Mouse (Mus musculus): ENCODE measurements around the gene Smyd3. TPM values are rescaled to one million over a fixed set of nuclear protein-coding genes. Genes with fewer than 3 reads are reported as not detected.
"Not testable (repeated sequence)": the region's sequence is repeated elsewhere in the genome, so short reads cannot be mapped to it uniquely, and the experiment has no call there.

The Smyd3 gene
- polyA plus RNA-seq, 1 experiment from 2014 or later, result 12.6 TPM

GRCm38 (mm10) chr1:179290181-179290580 lies 227.7 kb downstream of the Smyd3 start:
- not testable (repeated sequence) for H3K4me2 ChIP-seq; H3K9ac ChIP-seq (ENCODE audit: low read depth, low read length); H3K9me3 ChIP-seq (replicated peaks; ENCODE audit: control insufficient read depth, low read length); H3K27me3 ChIP-seq (ENCODE audit: control insufficient read depth, insufficient read depth, low read length); H3K4me1 ChIP-seq (ENCODE audit: control insufficient read depth, insufficient read depth, low read length); H3K27ac ChIP-seq (ENCODE audit: low read depth, low read length); H3K4me3 ChIP-seq (ENCODE audit: low read depth, low read length); ATAC-seq (replicated peaks; ENCODE audit: insufficient number of reproducible peaks, low FRiP score, low TSS enrichment); H3K36me3 ChIP-seq (ENCODE audit: control insufficient read depth, insufficient read depth, low read length)
- 84% methylated on average over 6 of the region's 6 CpGs for WGBS (ENCODE audit: insufficient replicate concordance)

- Histone ChIP-seq H3K4me2 (no peak overlapping the region), H3K27ac (ENCODE audit: low read depth, low read length) (no peak overlapping the region), H3K4me1 (ENCODE audit: control insufficient read depth, insufficient read depth, low read length) (no peaks in the 10 kb centered on the region), H3K4me3 (ENCODE audit: low read depth, low read length) (no peak overlapping the region), H3K9me3 (replicated peaks; ENCODE audit: control insufficient read depth, low read length) (peaks cover 4% of the 10 kb centered on the region; the same call in 1 of the 2 replicates), H3K27me3 (ENCODE audit: control insufficient read depth, insufficient read depth, low read length) (no peaks in the 10 kb centered on the region), H3K36me3 (ENCODE audit: control insufficient read depth, insufficient read depth, low read length) (no peaks in the 10 kb centered on the region), H3K9ac (ENCODE audit: low read depth, low read length) (no peak overlapping the region)
- 80% methylated on average over 3 of the region's 3 CpGs for WGBS (ENCODE audit: insufficient replicate concordance)
- no peak for ATAC-seq (replicated peaks; ENCODE audit: insufficient number of reproducible peaks, low FRiP score, low TSS enrichment)
Observed at GRCm38 (mm10) chr1:179289744-179290143, 228.1 kb downstream of the Smyd3 start.

- WGBS (ENCODE audit: insufficient replicate concordance), result 88% methylated on average over 6 of the region's 6 CpGs
Observed at GRCm38 (mm10) chr1:179286748-179287147, 231.1 kb downstream of the Smyd3 start.

GRCm38 (mm10) chr1:179282821-179283220 lies 235.0 kb downstream of the Smyd3 start:
- peaks cover 15% of the 10 kb centered on the region for H3K4me1 ChIP-seq (ENCODE audit: control insufficient read depth, insufficient read depth, low read length)
- H3K9ac ChIP-seq (ENCODE audit: low read depth, low read length), result no peak overlapping the region
- no peak overlapping the region for H3K4me2 ChIP-seq
- no peak overlapping the region for H3K4me3 ChIP-seq (ENCODE audit: low read depth, low read length)
- no peaks in the 10 kb centered on the region for H3K9me3 ChIP-seq (replicated peaks; ENCODE audit: control insufficient read depth, low read length)
- H3K27me3 ChIP-seq (ENCODE audit: control insufficient read depth, insufficient read depth, low read length), result no peaks in the 10 kb centered on the region
- 55% methylated on average over 5 of the region's 5 CpGs for WGBS (ENCODE audit: insufficient replicate concordance)
- H3K27ac ChIP-seq (ENCODE audit: low read depth, low read length), result peak overlapping the region; percentile 50; the same call in 1 of the 2 replicates
- ATAC-seq (replicated peaks; ENCODE audit: insufficient number of reproducible peaks, low FRiP score, low TSS enrichment), result 0 out of 2 replicates have a peak, but pooled peaks have one; percentile 42
- H3K36me3 ChIP-seq (ENCODE audit: control insufficient read depth, insufficient read depth, low read length), result no peaks in the 10 kb centered on the region

More at GRCm38 (mm10) chr1:179286748-179287147, 231.1 kb downstream of the Smyd3 start:
- no peaks in the 10 kb centered on the region for H3K36me3 ChIP-seq (ENCODE audit: control insufficient read depth, insufficient read depth, low read length)
- H3K27ac ChIP-seq (ENCODE audit: low read depth, low read length), result no peak overlapping the region
- peaks cover 4% of the 10 kb centered on the region; the same call in 1 of the 2 replicates for H3K9me3 ChIP-seq (replicated peaks; ENCODE audit: control insufficient read depth, low read length)
- no peak overlapping the region for H3K4me3 ChIP-seq (ENCODE audit: low read depth, low read length)
- H3K4me1 ChIP-seq (ENCODE audit: control insufficient read depth, insufficient read depth, low read length), result peaks cover 15% of the 10 kb centered on the region
- no peak for ATAC-seq (replicated peaks; ENCODE audit: insufficient number of reproducible peaks, low FRiP score, low TSS enrichment)
- H3K27me3 ChIP-seq (ENCODE audit: control insufficient read depth, insufficient read depth, low read length), result no peaks in the 10 kb centered on the region
- H3K4me2 ChIP-seq, result no peak overlapping the region
- H3K9ac ChIP-seq (ENCODE audit: low read depth, low read length), result no peak overlapping the region

- Histone ChIP-seq H3K27ac (ENCODE audit: low read depth, low read length) (peak overlapping the region; percentile 29; the same call in 1 of the 2 replicates), H3K9me3 (replicated peaks; ENCODE audit: control insufficient read depth, low read length) (no peaks in the 10 kb centered on the region), H3K4me2 (no peak overlapping the region), H3K9ac (ENCODE audit: low read depth, low read length) (no peak overlapping the region), H3K27me3 (ENCODE audit: control insufficient read depth, insufficient read depth, low read length) (no peaks in the 10 kb centered on the region), H3K4me1 (ENCODE audit: control insufficient read depth, insufficient read depth, low read length) (peaks cover 15% of the 10 kb centered on the region), H3K4me3 (ENCODE audit: low read depth, low read length) (no peak overlapping the region), H3K36me3 (ENCODE audit: control insufficient read depth, insufficient read depth, low read length) (no peaks in the 10 kb centered on the region)
- WGBS (ENCODE audit: insufficient replicate concordance), result 58% methylated on average over 13 of the region's 13 CpGs
- ATAC-seq (replicated peaks; ENCODE audit: insufficient number of reproducible peaks, low FRiP score, low TSS enrichment), result no peak
Observed at GRCm38 (mm10) chr1:179281401-179282121, 236.3 kb downstream of the Smyd3 start.

- Histone ChIP-seq H3K4me2 (no peak overlapping the region), H3K27ac (ENCODE audit: low read depth, low read length) (no peak overlapping the region), H3K9ac (ENCODE audit: low read depth, low read length) (no peak overlapping the region), H3K36me3 (ENCODE audit: control insufficient read depth, insufficient read depth, low read length) (no peaks in the 10 kb centered on the region), H3K27me3 (ENCODE audit: control insufficient read depth, insufficient read depth, low read length) (no peaks in the 10 kb centered on the region), H3K9me3 (replicated peaks; ENCODE audit: control insufficient read depth, low read length) (no peaks in the 10 kb centered on the region), H3K4me3 (ENCODE audit: low read depth, low read length) (no peak overlapping the region), H3K4me1 (ENCODE audit: control insufficient read depth, insufficient read depth, low read length) (peaks cover 15% of the 10 kb centered on the region)
- no peak for ATAC-seq (replicated peaks; ENCODE audit: insufficient number of reproducible peaks, low FRiP score, low TSS enrichment)
- WGBS (ENCODE audit: insufficient replicate concordance), result 94% methylated on average over 4 of the region's 4 CpGs
Observed at GRCm38 (mm10) chr1:179279116-179279515, 238.7 kb downstream of the Smyd3 start.

GRCm38 (mm10) chr1:179277346-179277745 lies 240.5 kb downstream of the Smyd3 start:
- Histone ChIP-seq H3K36me3 (ENCODE audit: control insufficient read depth, insufficient read depth, low read length) (no peaks in the 10 kb centered on the region), H3K4me3 (ENCODE audit: low read depth, low read length) (no peak overlapping the region), H3K27me3 (ENCODE audit: control insufficient read depth, insufficient read depth, low read length) (no peaks in the 10 kb centered on the region), H3K9me3 (replicated peaks; ENCODE audit: control insufficient read depth, low read length) (no peaks in the 10 kb centered on the region), H3K27ac (ENCODE audit: low read depth, low read length) (no peak overlapping the region), H3K4me2 (no peak overlapping the region), H3K4me1 (ENCODE audit: control insufficient read depth, insufficient read depth, low read length) (peaks cover 2% of the 10 kb centered on the region), H3K9ac (ENCODE audit: low read depth, low read length) (no peak overlapping the region)
- 86% methylated on average over 9 of the region's 9 CpGs for whole genome bisulfite sequencing (ENCODE audit: insufficient replicate concordance)
- ATAC-seq (replicated peaks; ENCODE audit: insufficient number of reproducible peaks, low FRiP score, low TSS enrichment), result no peak

- Histone ChIP-seq H3K9me3 (replicated peaks; ENCODE audit: control insufficient read depth, low read length) (no peaks in the 10 kb centered on the region), H3K4me1 (ENCODE audit: control insufficient read depth, insufficient read depth, low read length) (no peaks in the 10 kb centered on the region; the same call in 1 of the 2 replicates), H3K4me2 (no peak overlapping the region), H3K4me3 (ENCODE audit: low read depth, low read length) (no peak overlapping the region), H3K27ac (ENCODE audit: low read depth, low read length) (no peak overlapping the region), H3K27me3 (ENCODE audit: control insufficient read depth, insufficient read depth, low read length) (no peaks in the 10 kb centered on the region), H3K9ac (ENCODE audit: low read depth, low read length) (no peak overlapping the region), H3K36me3 (ENCODE audit: control insufficient read depth, insufficient read depth, low read length) (no peaks in the 10 kb centered on the region)
- no peak for ATAC-seq (replicated peaks; ENCODE audit: insufficient number of reproducible peaks, low FRiP score, low TSS enrichment)
- 91% methylated on average over 1 of the region's 1 CpGs for WGBS (ENCODE audit: insufficient replicate concordance)
Observed at GRCm38 (mm10) chr1:179276866-179277265, 241.0 kb downstream of the Smyd3 start.

GRCm38 (mm10) chr1:179272926-179273325 lies 244.9 kb downstream of the Smyd3 start:
- Histone ChIP-seq H3K36me3 (ENCODE audit: control insufficient read depth, insufficient read depth, low read length) (peaks cover 2% of the 10 kb centered on the region; the same call in 1 of the 2 replicates), H3K9ac (ENCODE audit: low read depth, low read length) (no peak overlapping the region), H3K27me3 (ENCODE audit: control insufficient read depth, insufficient read depth, low read length) (no peaks in the 10 kb centered on the region), H3K9me3 (replicated peaks; ENCODE audit: control insufficient read depth, low read length) (peaks cover 7% of the 10 kb centered on the region; the same call in 1 of the 2 replicates), H3K27ac (ENCODE audit: low read depth, low read length) (no peak overlapping the region), H3K4me3 (ENCODE audit: low read depth, low read length) (no peak overlapping the region), H3K4me2 (no peak overlapping the region), H3K4me1 (ENCODE audit: control insufficient read depth, insufficient read depth, low read length) (no peaks in the 10 kb centered on the region)
- ATAC-seq (replicated peaks; ENCODE audit: insufficient number of reproducible peaks, low FRiP score, low TSS enrichment), result no peak
- WGBS (ENCODE audit: insufficient replicate concordance), result 88% methylated on average over 4 of the region's 4 CpGs

All from heart, embryonic 11.5 days (tissue).